Mouse (Mus musculus) intestine, embryonic 14.5 days (tissue): ENCODE results near the gene S100a5. TPM values are rescaled to one million over a fixed set of nuclear protein-coding genes. Genes with fewer than 3 reads are reported as not detected.

ENCODE experiments used
- ATAC-seq: fragments of 200-750 bp; cut with Nextera tagmentation; replicated peaks from 2 replicates; pipeline ENCODE4 v1.8.0; 2017; ENCODE audit warnings: low read depth, moderate number of reproducible peaks, moderate TSS enrichment, moderate library complexity; ENCODE audit not compliant: low FRiP score, low TSS enrichment
- DNase-seq: peaks from one replicate; pipeline ENCODE4 v3.0.0-alpha.2; 2018; ENCODE audit warnings: low spot score
- H3K27ac ChIP-seq: fragments of 300-500 bp; sonication (generic); 2 replicates; pipeline ENCODE4 v1.5.1; 2014; ENCODE audit warnings: low read depth, mild to moderate bottlenecking, control low read depth
- H3K27me3 ChIP-seq: fragments of 300-500 bp; sonication (generic); replicated peaks from 2 replicates; pipeline ENCODE4 v1.6.1; 2014; ENCODE audit warnings: low read length, control low read depth; ENCODE audit not compliant: control insufficient read depth, insufficient read depth
- H3K36me3 ChIP-seq: fragments of 300-500 bp; sonication (generic); 2 replicates; pipeline ENCODE4 v1.6.1; 2014; ENCODE audit warnings: low read length, control low read depth; ENCODE audit not compliant: control insufficient read depth, insufficient read depth
- H3K4me1 ChIP-seq: fragments of 300-500 bp; sonication (generic); replicated peaks from 2 replicates; pipeline ENCODE4 v1.6.1; 2014; ENCODE audit warnings: low read length, control low read depth, mixed read lengths; ENCODE audit not compliant: control insufficient read depth, insufficient read depth
- H3K4me2 ChIP-seq: fragments of 300-500 bp; sonication (generic); 2 replicates; pipeline ENCODE4 v1.6.1; 2014; ENCODE audit warnings: low read length
- H3K4me3 ChIP-seq: fragments of 300-500 bp; sonication (generic); 2 replicates; pipeline ENCODE4 v1.5.1; 2014; ENCODE audit warnings: low read depth, low read length, control low read depth, mixed read lengths
- H3K9ac ChIP-seq: fragments of 300-500 bp; sonication (generic); 2 replicates; pipeline ENCODE4 v1.6.1; 2014; ENCODE audit warnings: mild to moderate bottlenecking, low read length
- H3K9me3 ChIP-seq: fragments of 300-500 bp; sonication (generic); 2 replicates; pipeline ENCODE4 v1.6.1; 2016; ENCODE audit warnings: low read length, control low read depth; ENCODE audit not compliant: control insufficient read depth
- WGBS: fragments of 180-500 bp; shearing (Covaris S2); extraction: QIAGEN DNeasy Blood & Tissue Kit; methylation state at CpG from one replicate; pipeline ENCODE4 v1.1.7; 2014; 5-methylcytosine and 5-hydroxymethylcytosine counted together
- polyA plus RNA-seq: library from polyadenylated mRNA; unstranded; fragments of >200 nt; fragmentation: Nextera tagmentation; extraction: Ambion mirVana; gene quantifications from 2 replicates; pipeline ENCODE4 v1.2.1, GENCODE M21; 2014

The S100a5 gene
- polyA plus RNA-seq, 1 experiment from 2014 or later, result 8.6 TPM

GRCm38 (mm10) chr3:90625496-90625895, 17.2 kb downstream of the S100a5 start:
- Histone ChIP-seq H3K27ac (peak overlapping the region; percentile 69; the same call in 1 of the 2 replicates), H3K4me2 (no peak overlapping the region), H3K4me3 (no peak overlapping the region), H3K9me3 (no peaks in the 10 kb centered on the region), H3K9ac (no peak overlapping the region), H3K4me1 (peaks cover 12% of the 10 kb centered on the region), H3K27me3 (no peaks in the 10 kb centered on the region), H3K36me3 (no peaks in the 10 kb centered on the region)
- 75% methylated on average over 5 of the region's 5 CpGs for WGBS
- DNase-seq (no peak), ATAC-seq (no peak)

- Histone ChIP-seq H3K4me2 (peak overlapping the region; percentile 3), H3K27me3 (no peaks in the 10 kb centered on the region), H3K9ac (no peak overlapping the region), H3K36me3 (no peaks in the 10 kb centered on the region), H3K4me1 (peaks cover 12% of the 10 kb centered on the region), H3K9me3 (no peaks in the 10 kb centered on the region), H3K4me3 (no peak overlapping the region), H3K27ac (peak overlapping the region; percentile 69)
- peak; percentile 75 for ATAC-seq
- no peak for DNase-seq
- WGBS, result 33% methylated on average over 9 of the region's 9 CpGs
Measured at GRCm38 (mm10) chr3:90626266-90627021, 18.1 kb downstream of the S100a5 start.

- peak overlapping the region; percentile 69 for H3K27ac ChIP-seq
- 91% methylated on average over 5 of the region's 5 CpGs for WGBS
- H3K36me3 ChIP-seq, result no peaks in the 10 kb centered on the region
- H3K9ac ChIP-seq, result no peak overlapping the region
- ATAC-seq (no peak), DNase-seq (no peak)
- H3K4me3 ChIP-seq, result no peak overlapping the region
- H3K9me3 ChIP-seq, result no peaks in the 10 kb centered on the region
- peak overlapping the region; percentile 3; the same call in 1 of the 2 replicates for H3K4me2 ChIP-seq
- H3K4me1 ChIP-seq, result peaks cover 12% of the 10 kb centered on the region
- H3K27me3 ChIP-seq, result no peaks in the 10 kb centered on the region
Measured at GRCm38 (mm10) chr3:90627366-90627765, 19.0 kb downstream of the S100a5 start.

DNA sequence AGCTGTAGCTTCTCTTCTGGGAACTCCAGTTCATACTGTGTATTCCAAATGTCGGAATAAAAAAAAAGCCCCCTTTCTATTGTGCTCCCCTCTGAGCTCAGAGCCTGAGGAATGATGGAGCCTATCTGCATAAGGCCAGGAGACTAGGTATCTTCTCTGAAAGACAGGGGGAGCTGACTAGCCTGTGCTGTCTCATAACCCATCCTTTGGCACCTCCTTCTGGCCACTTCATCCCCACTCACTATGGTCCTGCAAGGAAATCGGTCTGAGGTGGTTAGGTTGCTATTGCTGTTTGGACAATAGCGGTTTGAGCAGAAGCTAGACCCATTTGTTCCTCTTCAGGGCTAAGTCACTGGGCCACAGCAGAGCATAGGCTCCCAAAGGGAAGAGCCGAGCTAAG, 19.5 kb downstream of the S100a5 start:
- ATAC-seq (no peak), DNase-seq (no peak)
- no peaks in the 10 kb centered on the region for H3K9me3 ChIP-seq
- H3K36me3 ChIP-seq, result no peaks in the 10 kb centered on the region
- H3K27ac ChIP-seq, result no peak overlapping the region
- H3K4me2 ChIP-seq, result no peak overlapping the region
- H3K9ac ChIP-seq, result no peak overlapping the region
- no peaks in the 10 kb centered on the region for H3K27me3 ChIP-seq
- H3K4me3 ChIP-seq, result no peak overlapping the region
- WGBS, result 58% methylated on average over 4 of the region's 4 CpGs
- peaks cover 12% of the 10 kb centered on the region for H3K4me1 ChIP-seq

DNA sequence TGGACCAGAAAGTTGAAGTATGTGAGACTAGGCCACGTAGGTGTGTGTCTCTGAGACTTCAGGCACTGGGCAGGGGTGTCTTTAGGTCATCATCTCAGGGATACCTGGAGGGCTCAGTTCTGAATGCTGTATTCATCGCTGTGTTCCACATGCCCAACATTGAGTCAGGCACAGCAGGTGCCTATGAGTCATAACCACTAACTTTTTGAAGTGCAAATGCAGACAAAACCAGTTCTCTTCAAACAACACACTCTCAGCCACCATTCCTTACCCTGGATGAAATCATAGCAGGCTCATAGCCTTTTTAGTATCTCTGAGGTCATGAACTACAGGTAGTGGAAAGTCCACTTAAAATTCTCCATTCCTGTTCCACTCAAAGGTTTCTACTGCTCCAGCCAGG, 21.0 kb downstream of the S100a5 start:
- Histone ChIP-seq H3K27ac (no peak overlapping the region), H3K4me1 (no peaks in the 10 kb centered on the region), H3K9ac (no peak overlapping the region), H3K4me3 (no peak overlapping the region), H3K36me3 (no peaks in the 10 kb centered on the region), H3K9me3 (no peaks in the 10 kb centered on the region), H3K4me2 (no peak overlapping the region), H3K27me3 (no peaks in the 10 kb centered on the region)
- ATAC-seq (no peak), DNase-seq (no peak)
- 88% methylated on average over 2 of the region's 2 CpGs for WGBS

DNA sequence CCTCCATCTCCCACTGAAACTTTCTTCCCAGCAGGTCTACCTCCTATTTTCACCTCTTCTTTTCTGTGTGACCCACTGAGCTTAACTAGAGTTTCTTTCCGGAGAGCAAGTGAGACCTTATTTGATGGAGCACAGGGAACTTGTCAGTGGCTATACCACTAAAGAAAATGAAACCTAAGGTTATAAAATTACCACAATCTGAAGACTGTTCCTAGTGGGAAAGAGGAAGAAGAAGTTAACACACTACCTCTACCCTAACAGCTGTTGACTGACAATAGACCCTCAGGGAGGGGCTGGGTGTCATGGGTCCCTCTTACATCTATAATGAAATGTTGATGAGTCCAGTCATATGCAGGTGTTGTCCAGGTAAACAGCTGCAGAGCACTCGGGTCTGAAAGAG, 23.7 kb downstream of the S100a5 start:
- Histone ChIP-seq H3K27me3 (no peaks in the 10 kb centered on the region), H3K4me3 (no peak overlapping the region), H3K4me2 (no peak overlapping the region), H3K4me1 (no peaks in the 10 kb centered on the region), H3K9ac (no peak overlapping the region), H3K9me3 (no peaks in the 10 kb centered on the region), H3K27ac (no peak overlapping the region), H3K36me3 (no peaks in the 10 kb centered on the region)
- WGBS, result 73% methylated on average over 2 of the region's 2 CpGs
- ATAC-seq (no peak), DNase-seq (no peak)

- 79% methylated on average over 1 of the region's 1 CpGs for WGBS
- Histone ChIP-seq H3K4me3 (no peak overlapping the region), H3K9ac (no peak overlapping the region), H3K27ac (no peak overlapping the region), H3K36me3 (no peaks in the 10 kb centered on the region), H3K4me2 (no peak overlapping the region), H3K27me3 (no peaks in the 10 kb centered on the region), H3K9me3 (no peaks in the 10 kb centered on the region), H3K4me1 (no peaks in the 10 kb centered on the region)
- DNase-seq (no peak), ATAC-seq (no peak)
Measured at GRCm38 (mm10) chr3:90638511-90639275, 30.4 kb downstream of the S100a5 start.

- Histone ChIP-seq H3K27ac (no peak overlapping the region), H3K4me1 (no peaks in the 10 kb centered on the region), H3K4me2 (no peak overlapping the region), H3K9me3 (no peaks in the 10 kb centered on the region), H3K4me3 (no peak overlapping the region), H3K27me3 (no peaks in the 10 kb centered on the region), H3K9ac (no peak overlapping the region), H3K36me3 (no peaks in the 10 kb centered on the region)
- ATAC-seq (0 out of 2 replicates have a peak, but pooled peaks have one; percentile 50), DNase-seq (peak; percentile 57)
- 56% methylated on average over 7 of the region's 7 CpGs for WGBS
Measured at GRCm38 (mm10) chr3:90639511-90640154, 31.3 kb downstream of the S100a5 start.
